Mouse (Mus musculus) brown adipose tissue, adult 24 weeks (tissue): ENCODE measurements around the gene Shprh. TPM values are rescaled to one million over a fixed set of nuclear protein-coding genes. Genes with fewer than 3 reads are reported as not detected.
"Not testable (repeated sequence)": the region's sequence is repeated elsewhere in the genome, so short reads cannot be mapped to it uniquely, and the experiment has no call there.

Experiments used
- H3K27ac ChIP-seq: fragments of 200-500 bp; replicated peaks from 2 replicates; pipeline ENCODE4 v1.5.1; 2012; ENCODE audit warnings: low read depth, mild to moderate bottlenecking, low read length
- H3K4me1 ChIP-seq: fragments of 200-500 bp; 2 replicates; pipeline ENCODE4 v1.6.1; 2012; ENCODE audit warnings: low read length, mixed read lengths; ENCODE audit not compliant: control insufficient read depth, insufficient read depth, insufficient read length
- H3K4me3 ChIP-seq: fragments of 200-500 bp; 2 replicates; pipeline ENCODE4 v1.5.1; 2012; ENCODE audit warnings: low read depth, mild to moderate bottlenecking, low read length, moderate library complexity; ENCODE audit not compliant: insufficient read depth
- polyA plus RNA-seq: library from polyadenylated mRNA; stranded (reverse); fragments of >200 nt; gene quantifications from 2 replicates; pipeline ENCODE4 v1.2.4, GENCODE M21; 2012; ENCODE audit not compliant: missing spikeins, insufficient read depth, insufficient read length

The Shprh gene
- polyA plus RNA-seq, 1 experiment: 6.1 TPM

DNA sequence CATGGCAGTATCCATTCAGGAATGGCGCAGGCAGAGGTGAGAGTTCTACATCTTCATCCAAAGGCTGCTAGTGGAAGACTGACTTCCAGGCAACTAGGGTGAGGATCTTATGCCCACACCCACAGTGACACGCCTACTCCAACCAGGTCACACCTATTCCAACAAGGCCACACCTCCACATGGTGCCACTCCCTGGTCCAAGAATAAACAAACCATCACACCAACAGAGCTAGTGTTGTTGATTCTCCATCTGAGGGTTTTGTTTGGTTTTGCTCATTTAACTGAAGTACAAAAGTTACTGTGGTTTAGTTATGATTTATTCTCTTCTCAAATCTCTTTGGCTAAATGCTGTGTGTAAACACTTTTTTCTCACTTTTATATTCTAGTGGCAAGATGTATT, 56.7 kb downstream of the Shprh start:
- not testable (repeated sequence) for H3K4me1 ChIP-seq, H3K4me3 ChIP-seq, H3K27ac ChIP-seq

DNA sequence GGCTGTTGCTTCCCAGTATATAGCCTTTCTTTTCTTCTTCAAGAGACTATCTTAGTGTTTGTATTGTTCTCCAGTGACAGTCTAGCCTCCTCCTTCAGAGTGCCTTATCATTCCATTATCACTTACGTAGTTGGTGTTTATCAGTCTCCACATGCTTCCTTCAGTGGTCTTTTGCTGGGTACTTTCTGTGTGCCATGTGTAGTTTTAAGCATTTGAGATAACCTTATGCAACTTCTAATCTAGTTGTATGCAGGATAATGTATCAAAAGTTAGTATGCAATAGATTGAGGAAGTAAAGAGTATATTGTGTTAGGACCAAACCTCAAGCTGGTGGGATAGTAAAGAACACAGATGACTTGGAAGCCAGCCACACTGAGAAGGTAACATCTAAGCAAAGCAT, 59.4 kb downstream of the Shprh start:
- Histone ChIP-seq H3K4me1 (no peaks in the 10 kb centered on the region), H3K4me3 (no peak overlapping the region), H3K27ac (no peak overlapping the region)

DNA sequence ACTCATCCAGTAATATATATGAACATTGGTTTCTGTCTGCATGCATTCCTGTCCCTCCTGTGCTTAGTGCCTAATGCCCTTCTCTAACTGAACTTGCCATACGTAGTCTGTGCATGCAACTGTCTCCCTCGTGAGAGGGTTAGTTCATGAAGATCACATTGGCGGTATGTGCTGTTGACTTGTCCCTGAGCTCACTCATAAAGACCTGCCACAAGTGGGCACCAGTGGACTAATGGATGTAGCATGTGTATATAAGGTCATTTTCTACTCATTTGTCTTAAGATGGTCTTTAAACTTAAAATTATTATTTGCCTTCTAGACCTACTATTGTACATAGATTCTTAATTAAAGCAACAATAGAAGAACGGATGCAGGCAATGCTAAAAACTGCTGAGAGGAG, 62.8 kb downstream of the Shprh start:
- Histone ChIP-seq H3K4me3 (no peak overlapping the region), H3K27ac (no peak overlapping the region), H3K4me1 (no peaks in the 10 kb centered on the region)

DNA sequence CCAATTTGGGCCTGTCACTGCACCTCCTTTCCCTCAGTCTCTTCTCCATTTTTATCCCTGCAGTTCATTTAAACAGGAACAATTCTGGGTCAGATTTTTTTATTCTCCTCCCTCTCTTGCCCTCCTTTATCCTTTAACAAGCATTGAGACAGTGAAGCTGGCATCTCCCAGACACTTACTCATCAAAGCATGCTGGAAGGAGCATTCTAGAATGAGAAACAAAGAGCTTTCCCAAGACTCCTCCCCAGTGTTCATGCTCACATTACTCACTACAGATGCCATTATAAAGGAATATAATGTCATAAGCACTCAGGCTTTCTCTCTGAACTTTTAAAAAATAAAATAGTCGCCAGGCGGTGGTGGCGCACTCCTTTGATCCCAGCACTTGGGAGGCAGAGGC, 77.2 kb downstream of the Shprh start:
- no peak overlapping the region for H3K27ac ChIP-seq

DNA sequence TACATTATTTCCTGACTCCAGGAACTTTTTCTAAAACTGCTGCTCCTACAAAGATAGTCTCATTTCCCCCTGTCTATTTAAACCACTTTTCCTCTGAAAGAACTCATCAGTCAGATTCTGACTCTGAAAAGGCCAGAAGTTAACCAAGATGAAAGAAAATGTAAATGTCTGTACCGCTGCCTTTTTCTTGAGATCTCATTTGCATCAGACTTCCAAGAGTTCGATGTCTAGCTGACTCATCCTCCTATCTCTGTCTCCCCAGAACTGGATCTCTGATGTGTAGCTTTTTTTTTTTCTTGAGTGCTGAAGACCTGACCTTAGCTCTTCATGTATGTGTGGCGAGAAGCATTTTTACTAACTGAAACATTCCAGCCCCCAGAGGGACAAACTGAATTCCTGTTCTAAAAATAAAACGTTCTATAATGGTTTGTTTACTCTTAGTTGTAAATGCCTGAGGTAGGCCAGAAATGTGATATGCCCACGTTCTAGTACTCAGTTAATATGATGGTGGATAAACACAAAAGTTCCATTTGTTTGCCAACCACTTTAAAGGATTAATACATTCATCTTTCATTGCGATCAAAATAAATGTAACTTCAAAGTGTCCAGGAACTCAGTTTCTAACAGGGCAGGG, 80.4 kb downstream of the Shprh start:
- Histone ChIP-seq H3K4me1 (no peaks in the 10 kb centered on the region), H3K27ac (no peak overlapping the region), H3K4me3 (no peak overlapping the region)

More for the DNA sequence above, 77.2 kb downstream of the Shprh start:
- Histone ChIP-seq H3K4me3 (no peak overlapping the region), H3K4me1 (no peaks in the 10 kb centered on the region)

DNA sequence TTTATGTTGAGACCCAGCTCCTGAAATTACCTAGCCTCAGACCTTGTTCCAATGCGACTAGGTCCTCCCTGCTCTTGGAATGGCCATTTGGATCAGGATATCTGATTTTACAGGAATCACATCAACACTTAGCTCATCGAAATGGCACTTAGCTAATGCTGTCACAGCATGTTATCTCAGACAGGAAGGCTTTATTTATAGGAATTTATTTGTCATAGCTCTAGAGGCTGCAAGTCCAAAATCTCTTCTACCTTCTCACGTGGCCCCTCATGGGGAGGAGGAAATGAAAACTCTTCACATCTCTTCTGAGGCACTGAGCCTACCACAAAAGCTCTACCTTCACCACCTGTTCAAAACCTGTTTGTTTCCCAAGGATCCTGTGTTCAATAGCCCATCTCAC, 84.0 kb downstream of the Shprh start:
- H3K4me1 ChIP-seq: no peaks in the 10 kb centered on the region
- H3K27ac ChIP-seq: no peak overlapping the region
- no peak overlapping the region for H3K4me3 ChIP-seq

DNA sequence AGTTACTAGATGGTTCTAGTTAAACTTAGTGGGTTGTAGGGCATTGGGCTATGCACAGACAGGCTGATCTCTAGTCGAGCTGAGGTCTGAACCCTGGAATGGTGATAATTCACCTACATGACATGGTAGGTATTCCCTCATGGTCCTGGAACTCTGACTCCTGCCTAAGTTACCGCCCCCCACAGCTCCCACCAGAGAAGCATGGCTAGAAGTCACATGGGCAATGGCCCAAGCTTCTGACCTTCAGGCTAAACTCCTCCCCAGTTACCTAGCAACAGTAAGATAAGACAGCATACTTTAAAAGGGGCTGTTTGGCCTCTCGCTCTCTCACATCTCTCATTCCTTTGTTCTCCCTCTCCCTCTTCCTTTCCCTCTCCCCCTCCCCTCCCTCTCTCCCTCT, 93.8 kb downstream of the Shprh start:
- H3K4me1 ChIP-seq: not testable (repeated sequence)

DNA sequence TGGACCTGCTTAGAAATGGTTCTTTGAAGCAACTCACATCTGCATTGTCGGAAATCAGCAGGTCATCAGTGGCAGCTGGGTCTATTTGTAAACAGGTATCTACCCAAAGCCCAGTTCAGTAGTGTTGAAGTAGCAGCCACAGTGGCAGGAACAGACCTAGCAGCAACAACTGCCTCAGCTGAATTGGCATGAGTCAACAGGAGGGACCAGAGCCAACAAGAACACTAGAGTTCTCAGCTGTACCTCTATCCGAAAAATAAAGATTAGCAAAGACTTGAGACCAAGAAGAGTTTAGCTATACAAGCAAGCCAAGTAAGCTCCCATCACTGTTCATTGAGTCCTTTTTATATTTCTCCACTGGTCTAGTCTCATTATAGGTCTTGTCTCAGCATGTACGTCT, 99.0 kb downstream of the Shprh start:
- Histone ChIP-seq H3K4me1 (no peaks in the 10 kb centered on the region), H3K4me3 (no peak overlapping the region), H3K27ac (no peak overlapping the region)

More for the DNA sequence above, 93.8 kb downstream of the Shprh start:
- H3K27ac ChIP-seq, H3K4me3 ChIP-seq: not testable (repeated sequence)

DNA sequence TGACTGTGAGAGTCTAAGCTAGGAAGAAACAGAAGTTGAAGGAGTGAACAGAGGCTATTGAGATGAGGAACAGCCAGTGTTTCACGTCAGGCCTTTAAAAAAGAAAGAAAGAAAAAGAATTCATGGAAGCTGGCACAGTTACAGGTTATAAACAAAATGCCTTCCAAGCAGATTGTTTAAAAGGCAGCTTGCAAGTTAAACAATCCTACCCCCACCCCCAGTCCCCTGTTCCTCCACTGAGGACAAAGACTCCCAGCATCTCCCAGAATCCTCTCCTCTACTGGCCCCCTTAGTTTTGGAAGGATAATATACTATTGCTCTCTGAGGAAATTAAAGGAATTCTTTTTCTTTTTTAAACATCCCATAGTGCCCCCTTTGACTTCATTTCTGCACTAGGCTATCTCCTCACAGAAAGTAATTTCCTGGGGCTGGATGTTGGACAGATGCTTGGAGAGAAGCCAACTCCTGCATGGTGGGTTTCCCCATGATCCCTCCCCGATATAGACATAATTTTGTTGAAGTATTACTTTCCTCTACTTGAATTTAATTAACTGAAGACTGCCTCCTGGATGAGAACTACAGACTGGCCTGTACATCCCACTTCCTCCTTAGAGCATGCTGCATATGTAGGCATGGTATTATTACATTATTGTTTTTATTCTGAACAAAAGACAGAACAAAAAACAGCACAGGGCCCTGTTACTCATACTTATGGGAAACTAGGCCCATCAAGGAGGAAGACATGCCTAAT, 101.2 kb downstream of the Shprh start:
- H3K27ac ChIP-seq: no peak overlapping the region
- H3K4me3 ChIP-seq: no peak overlapping the region
- H3K4me1 ChIP-seq: no peaks in the 10 kb centered on the region

DNA sequence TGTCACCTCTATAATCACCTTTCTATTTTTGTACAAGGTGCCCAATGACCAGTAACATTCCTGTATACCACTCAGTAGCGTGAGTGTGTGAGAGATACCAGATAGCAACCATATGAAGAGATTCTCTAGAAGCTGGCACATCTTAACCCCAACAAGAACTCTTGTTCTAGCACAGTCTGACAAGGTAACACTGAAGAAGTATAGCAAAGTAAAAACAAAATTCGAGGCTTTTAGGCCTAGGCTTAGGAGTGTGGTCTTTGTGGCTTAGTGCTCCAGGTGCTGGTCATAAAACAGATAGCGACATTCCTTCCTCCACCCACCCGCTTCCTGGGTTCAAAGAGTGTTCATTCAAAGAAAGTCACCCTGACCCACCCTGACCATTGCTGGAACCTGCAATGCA, 104.4 kb downstream of the Shprh start:
- not testable (repeated sequence) for H3K4me3 ChIP-seq, H3K4me1 ChIP-seq, H3K27ac ChIP-seq

DNA sequence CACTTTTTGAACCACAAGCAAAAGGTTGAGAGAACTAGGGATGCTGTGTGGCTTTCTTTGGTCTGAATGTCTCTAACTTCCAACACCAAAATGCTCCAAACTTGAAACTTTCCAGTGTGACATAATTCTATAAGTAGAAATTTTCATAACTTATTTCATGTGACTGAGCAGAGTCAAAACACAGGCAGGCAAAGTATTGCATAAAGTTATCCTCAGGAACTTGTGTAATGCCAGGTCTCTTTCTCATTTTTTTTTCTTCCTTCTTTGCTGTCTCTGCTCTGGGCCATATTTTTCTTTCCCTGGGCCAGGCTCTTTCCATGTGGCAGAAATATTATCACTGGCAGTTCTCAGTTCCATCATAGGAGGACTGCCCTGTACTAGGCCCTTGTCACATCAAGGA, 110.9 kb downstream of the Shprh start:
- Histone ChIP-seq H3K4me3 (no peak overlapping the region), H3K27ac (no peak overlapping the region), H3K4me1 (no peaks in the 10 kb centered on the region)

DNA sequence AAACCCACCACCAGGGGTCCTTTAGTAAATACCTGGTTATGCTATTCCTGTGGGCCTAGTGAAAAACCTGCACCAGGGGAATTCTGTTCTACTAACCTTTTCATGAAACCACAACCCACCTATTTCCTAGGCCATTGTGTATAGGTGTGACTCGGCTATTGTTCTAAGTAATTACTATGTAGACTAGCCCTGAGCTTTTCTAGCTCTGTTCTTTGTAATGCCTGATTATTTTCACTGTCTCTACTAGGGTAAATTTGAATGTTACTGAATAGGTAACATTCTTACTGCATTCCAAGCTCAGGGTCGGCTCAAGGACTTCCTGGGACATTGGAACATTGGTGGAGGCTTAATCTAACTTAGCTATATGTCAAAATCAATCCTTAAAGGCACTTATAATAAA, 113.1 kb downstream of the Shprh start:
- not testable (repeated sequence) for H3K27ac ChIP-seq, H3K4me1 ChIP-seq, H3K4me3 ChIP-seq

DNA sequence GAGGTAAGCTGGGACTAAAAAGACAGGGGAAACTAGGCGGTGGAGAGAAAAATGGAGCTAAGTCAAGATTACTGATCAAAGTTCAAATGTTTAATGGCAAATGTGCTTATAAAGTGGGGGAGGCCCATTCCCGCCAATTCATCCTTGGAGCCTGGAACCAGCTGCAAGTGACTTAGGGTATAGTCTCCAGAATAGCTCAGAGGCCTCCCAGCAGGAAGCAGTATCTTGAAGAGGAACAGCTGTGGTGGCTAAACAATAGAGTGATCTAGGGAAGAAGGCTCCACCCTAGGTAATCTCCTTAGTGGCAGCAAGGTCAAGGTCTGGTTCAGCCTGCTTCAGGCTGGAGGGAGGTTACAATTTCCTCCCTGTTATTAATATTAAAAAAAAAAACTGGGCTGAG, 114.6 kb downstream of the Shprh start:
- not testable (repeated sequence) for H3K4me3 ChIP-seq, H3K27ac ChIP-seq, H3K4me1 ChIP-seq
